Mouse (Mus musculus) heart, postnatal 0 days (tissue): Measurements from ENCODE around the gene Sdf2. TPM values are rescaled to one million over a fixed set of nuclear protein-coding genes. Genes with fewer than 3 reads are reported as not detected.

ENCODE experiments used
- ATAC-seq: fragments of 200-750 bp; cut with Nextera tagmentation; 2 replicates; pipeline ENCODE4 v1.8.0; 2017; ENCODE audit warnings: low read depth, moderate number of reproducible peaks, moderate library complexity; ENCODE audit not compliant: insufficient read depth
- DNase-seq: peaks from one replicate; pipeline ENCODE4 v3.0.0-alpha.2; 2016; ENCODE audit warnings: low spot score
- H3K27ac ChIP-seq: fragments of 300-500 bp; sonication (generic); 2 replicates; pipeline ENCODE4 v1.5.1; 2014; ENCODE audit warnings: low read depth, mild to moderate bottlenecking
- H3K27me3 ChIP-seq: fragments of 300-500 bp; sonication (generic); 2 replicates; pipeline ENCODE4 v1.6.1; 2014; ENCODE audit warnings: low read length, mixed read lengths; ENCODE audit not compliant: control insufficient read depth, insufficient read depth
- H3K36me3 ChIP-seq: fragments of 300-500 bp; sonication (generic); replicated peaks from 2 replicates; pipeline ENCODE4 v1.6.1; 2014; ENCODE audit warnings: low read length, mixed read lengths; ENCODE audit not compliant: control insufficient read depth, insufficient read depth
- H3K4me1 ChIP-seq: fragments of 300-500 bp; sonication (generic); 2 replicates; pipeline ENCODE4 v1.6.1; 2014; ENCODE audit warnings: antibody characterized with exemption; ENCODE audit not compliant: control insufficient read depth, insufficient read depth
- H3K4me2 ChIP-seq: fragments of 300-500 bp; sonication (generic); 2 replicates; pipeline ENCODE4 v1.6.1; 2014; ENCODE audit warnings: low read depth, mild to moderate bottlenecking, low read length, moderate library complexity
- H3K4me3 ChIP-seq: fragments of 300-500 bp; sonication (generic); 2 replicates; pipeline ENCODE4 v1.5.1; 2014; ENCODE audit warnings: low read depth, low read length
- H3K9ac ChIP-seq: fragments of 300-500 bp; sonication (generic); replicated peaks from 2 replicates; pipeline ENCODE4 v1.6.1; 2014; ENCODE audit warnings: low read depth, low read length, mixed read lengths
- H3K9me3 ChIP-seq: fragments of 300-500 bp; sonication (generic); replicated peaks from 2 replicates; pipeline ENCODE4 v1.6.1; 2016; ENCODE audit warnings: low read length; ENCODE audit not compliant: control insufficient read depth
- CTCF ChIP-seq: IDR thresholded peaks from 2 replicates; pipeline ENCODE4 v1.5.1; 2016; ENCODE audit warnings: antibody characterized with exemption, control low read depth, low read depth
- EP300 ChIP-seq: IDR thresholded peaks from 2 replicates; pipeline ENCODE4 v1.6.1; 2016; ENCODE audit warnings: antibody characterized with exemption, low read depth
- WGBS: fragments of 180-500 bp; shearing (Covaris S2); extraction: QIAGEN DNeasy Blood & Tissue Kit; methylation state at CpG from one replicate; pipeline ENCODE4 v1.1.7; 2014; 5-methylcytosine and 5-hydroxymethylcytosine counted together
- polyA plus RNA-seq: library from polyadenylated mRNA; unstranded; fragments of >200 nt; fragmentation: Nextera tagmentation; extraction: Ambion mirVana; gene quantifications from 2 replicates; pipeline ENCODE4 v1.2.1, GENCODE M21; 2015
- total RNA-seq: library from RNA; depleted of rRNA; stranded (reverse); fragments of >200 nt; gene quantifications from 2 replicates; pipeline ENCODE4 v1.2.3, GENCODE M21; 2014; ENCODE audit warnings: low replicate concordance

The Sdf2 gene
- total and polyA plus RNA-seq, 2 experiments from 2014 or later, result 58.9 to 101 TPM

DNA sequence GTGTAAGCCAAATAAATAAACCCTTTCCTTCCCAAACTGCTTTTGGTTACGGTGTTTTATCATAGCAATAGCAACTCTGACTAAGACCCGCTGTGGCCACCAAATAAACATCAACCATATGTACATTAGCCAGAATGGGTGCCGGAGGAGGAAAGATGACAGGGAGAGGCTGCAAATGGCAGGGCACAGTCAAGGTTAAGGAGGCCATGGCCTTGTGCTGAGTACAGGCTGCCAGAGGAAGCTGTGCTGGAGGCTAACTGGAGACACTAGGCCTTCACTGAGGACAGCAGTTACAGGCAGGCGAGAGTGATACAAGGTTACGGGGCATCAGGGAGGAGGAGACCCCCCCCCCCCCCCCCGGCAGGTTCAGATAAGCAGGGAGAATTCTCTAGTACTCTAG lies 35.7 kb upstream of the Sdf2 start:
- TF ChIP-seq CTCF (no peak), EP300 (no peak)
- Histone ChIP-seq H3K9ac (no peak overlapping the region), H3K4me3 (no peak overlapping the region), H3K9me3 (no peaks in the 10 kb centered on the region), H3K27me3 (no peaks in the 10 kb centered on the region), H3K4me2 (no peak overlapping the region), H3K27ac (no peak overlapping the region), H3K4me1 (no peaks in the 10 kb centered on the region), H3K36me3 (peaks cover 93% of the 10 kb centered on the region)
- WGBS, result 92% methylated on average over 6 of the region's 6 CpGs
- ATAC-seq (no peak), DNase-seq (no peak)

- no peaks in the 10 kb centered on the region for H3K4me1 ChIP-seq
- no peak overlapping the region for H3K4me2 ChIP-seq
- ATAC-seq (no peak), DNase-seq (no peak)
- H3K4me3 ChIP-seq, result no peak overlapping the region
- peaks cover 96% of the 10 kb centered on the region for H3K36me3 ChIP-seq
- no peak overlapping the region for H3K27ac ChIP-seq
- TF ChIP-seq EP300 (no peak), CTCF (no peak)
- H3K9ac ChIP-seq, result no peak overlapping the region
- no peaks in the 10 kb centered on the region for H3K9me3 ChIP-seq
- H3K27me3 ChIP-seq, result no peaks in the 10 kb centered on the region
- WGBS, result 66% methylated on average over 7 of the region's 7 CpGs
Observed at GRCm38 (mm10) chr11:78210615-78211014, 34.9 kb upstream of the Sdf2 start.

DNA sequence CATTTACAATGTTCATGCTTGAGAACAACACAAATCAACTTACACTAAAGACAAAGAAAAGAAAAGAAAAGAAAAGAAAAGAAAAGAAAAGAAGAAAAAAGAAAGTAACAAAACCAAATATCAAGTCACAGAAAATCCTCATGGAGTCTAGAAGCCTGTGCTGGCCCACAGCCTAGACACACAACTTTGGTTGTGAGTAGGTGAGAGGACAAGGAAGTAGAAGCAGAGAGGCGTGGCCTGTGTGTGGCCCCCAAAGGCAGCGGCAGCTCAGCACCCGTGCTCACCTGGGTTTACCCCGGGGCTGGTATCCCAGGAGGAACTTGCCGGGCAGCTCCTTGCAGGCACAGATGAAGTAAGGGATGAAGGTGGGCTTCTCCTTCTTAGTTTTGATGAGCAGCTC lies 34.0 kb upstream of the Sdf2 start:
- H3K36me3 ChIP-seq, result peaks cover 96% of the 10 kb centered on the region
- TF ChIP-seq EP300 (no peak), CTCF (no peak)

DNA sequence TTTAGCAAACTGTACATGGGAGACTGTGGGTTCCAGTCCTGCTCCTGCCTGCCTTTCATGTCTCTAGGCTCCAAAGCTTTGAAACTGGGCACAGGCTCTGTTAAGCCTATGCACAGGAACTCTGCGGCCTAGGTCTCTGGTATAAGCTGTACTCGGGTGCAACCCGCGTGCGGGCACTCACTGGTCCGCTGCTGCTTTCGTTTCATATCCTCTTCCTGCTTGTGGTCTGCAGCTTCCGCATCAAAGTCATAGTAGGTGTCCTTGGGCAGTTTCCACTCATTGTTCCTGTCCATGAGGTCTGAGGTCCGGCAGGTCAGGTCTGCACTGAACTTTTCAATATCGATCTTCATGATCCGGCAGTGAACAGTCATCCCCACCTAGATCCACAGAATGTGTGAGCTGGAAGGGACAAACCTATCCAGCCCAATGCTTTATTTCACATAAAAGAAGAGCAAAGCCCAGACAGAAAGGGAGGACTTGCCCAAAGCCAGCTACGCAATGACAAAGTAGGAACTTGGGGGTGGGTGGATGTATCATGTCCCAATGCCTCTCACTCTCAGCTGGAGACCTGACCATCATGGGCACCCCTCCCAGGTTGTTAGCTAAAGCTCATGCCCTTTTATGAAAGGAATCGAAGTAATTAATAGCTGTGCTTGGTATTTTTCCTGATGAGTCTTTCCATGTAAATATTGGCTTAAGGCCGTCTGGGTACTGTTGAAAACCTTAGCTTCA lies 32.3 kb upstream of the Sdf2 start:
- WGBS, result 89% methylated on average over 14 of the region's 14 CpGs
- Histone ChIP-seq H3K4me2 (no peak overlapping the region), H3K4me3 (no peak overlapping the region), H3K36me3 (peaks cover 96% of the 10 kb centered on the region), H3K9ac (no peak overlapping the region), H3K27me3 (no peaks in the 10 kb centered on the region), H3K27ac (no peak overlapping the region), H3K4me1 (no peaks in the 10 kb centered on the region), H3K9me3 (no peaks in the 10 kb centered on the region)
- ATAC-seq (no peak), DNase-seq (no peak)
- TF ChIP-seq EP300, result no peak
- no peak for TF ChIP-seq CTCF

More for the DNA sequence above, 34.0 kb upstream of the Sdf2 start:
- no peaks in the 10 kb centered on the region for H3K27me3 ChIP-seq
- no peak overlapping the region for H3K9ac ChIP-seq
- H3K27ac ChIP-seq, result no peak overlapping the region
- no peak overlapping the region for H3K4me2 ChIP-seq
- WGBS, result 86% methylated on average over 5 of the region's 5 CpGs
- DNase-seq (no peak), ATAC-seq (no peak)
- no peaks in the 10 kb centered on the region for H3K9me3 ChIP-seq
- no peaks in the 10 kb centered on the region for H3K4me1 ChIP-seq
- H3K4me3 ChIP-seq, result no peak overlapping the region

GRCm38 (mm10) chr11:78215709-78216317 lies 29.7 kb upstream of the Sdf2 start:
- no peaks in the 10 kb centered on the region for H3K4me1 ChIP-seq
- no peak for DNase-seq
- TF ChIP-seq EP300 (no peak), CTCF (no peak)
- H3K9ac ChIP-seq, result no peak overlapping the region
- no peak overlapping the region for H3K27ac ChIP-seq
- no peaks in the 10 kb centered on the region for H3K27me3 ChIP-seq
- H3K36me3 ChIP-seq, result peaks cover 95% of the 10 kb centered on the region
- WGBS, result 82% methylated on average over 11 of the region's 11 CpGs
- H3K4me2 ChIP-seq, result no peak overlapping the region
- no peak for ATAC-seq
- H3K4me3 ChIP-seq, result no peak overlapping the region
- no peaks in the 10 kb centered on the region for H3K9me3 ChIP-seq

DNA sequence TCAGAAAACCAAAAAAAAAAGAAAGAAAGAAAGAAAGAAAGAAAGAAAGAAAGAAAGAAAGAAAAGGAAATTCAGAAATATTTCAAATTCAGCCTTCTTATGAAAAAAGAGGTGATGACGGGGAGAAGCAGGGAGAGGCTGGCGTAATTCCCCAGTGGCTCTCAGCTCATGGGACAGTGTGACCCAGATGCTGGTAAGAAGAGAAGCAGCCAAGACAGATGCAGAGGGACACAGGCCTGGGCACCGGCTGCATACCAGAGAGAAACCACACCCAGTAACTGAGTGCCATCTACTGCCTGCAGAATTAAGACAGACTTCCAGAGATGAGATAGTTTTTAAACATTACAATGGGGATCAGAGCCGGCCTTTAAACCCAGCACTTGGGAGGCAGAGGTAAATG lies 22.0 kb upstream of the Sdf2 start:
- H3K4me2 ChIP-seq, result no peak overlapping the region
- H3K4me3 ChIP-seq, result no peak overlapping the region
- H3K9me3 ChIP-seq, result no peaks in the 10 kb centered on the region
- WGBS, result 84% methylated on average over 4 of the region's 4 CpGs
- no peaks in the 10 kb centered on the region for H3K27me3 ChIP-seq
- no peak overlapping the region for H3K9ac ChIP-seq
- DNase-seq (no peak), ATAC-seq (no peak)
- H3K27ac ChIP-seq, result no peak overlapping the region
- peaks cover 98% of the 10 kb centered on the region for H3K36me3 ChIP-seq
- H3K4me1 ChIP-seq, result no peaks in the 10 kb centered on the region
- no peak for TF ChIP-seq EP300
- TF ChIP-seq CTCF, result no peak
